Mouse (Mus musculus) R1 (cell line): ENCODE data around the gene Kansl1.

ENCODE experiments used
- DNase-seq: peaks from one replicate; pipeline ENCODE4 v3.0.0-alpha.2; 2018; ENCODE audit warnings: low read depth, low spot score

Kansl1 gene

DNA sequence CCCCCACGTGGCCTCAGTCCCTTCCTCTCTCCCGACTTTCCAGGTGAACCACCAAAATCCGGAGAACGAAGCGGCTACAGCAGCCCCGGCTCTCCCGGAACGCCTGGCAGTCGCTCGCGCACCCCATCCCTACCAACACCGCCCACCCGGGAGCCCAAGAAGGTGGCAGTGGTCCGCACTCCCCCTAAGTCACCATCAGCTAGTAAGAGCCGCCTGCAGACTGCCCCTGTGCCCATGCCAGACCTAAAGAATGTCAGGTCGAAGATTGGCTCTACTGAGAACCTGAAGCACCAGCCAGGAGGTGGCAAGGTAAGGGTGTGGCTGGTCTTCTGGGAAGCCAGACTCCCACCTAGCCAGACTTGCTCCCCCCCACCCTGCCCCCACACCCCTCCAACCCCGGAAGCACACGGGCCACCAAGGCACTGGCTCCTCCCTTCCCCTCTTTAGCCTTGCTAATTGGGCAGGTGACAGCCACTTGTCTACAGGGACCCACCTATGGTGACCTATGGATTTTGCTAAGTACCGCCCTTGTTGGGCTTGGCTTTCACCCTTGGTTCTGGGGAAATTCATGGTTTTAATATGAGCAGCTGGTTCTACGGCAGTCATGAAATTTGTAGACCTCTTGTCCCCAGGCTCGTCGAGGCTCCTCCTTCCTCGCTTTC is 158.3 kb downstream of the Kansl1 start:
- DNase-seq = no peak

DNA sequence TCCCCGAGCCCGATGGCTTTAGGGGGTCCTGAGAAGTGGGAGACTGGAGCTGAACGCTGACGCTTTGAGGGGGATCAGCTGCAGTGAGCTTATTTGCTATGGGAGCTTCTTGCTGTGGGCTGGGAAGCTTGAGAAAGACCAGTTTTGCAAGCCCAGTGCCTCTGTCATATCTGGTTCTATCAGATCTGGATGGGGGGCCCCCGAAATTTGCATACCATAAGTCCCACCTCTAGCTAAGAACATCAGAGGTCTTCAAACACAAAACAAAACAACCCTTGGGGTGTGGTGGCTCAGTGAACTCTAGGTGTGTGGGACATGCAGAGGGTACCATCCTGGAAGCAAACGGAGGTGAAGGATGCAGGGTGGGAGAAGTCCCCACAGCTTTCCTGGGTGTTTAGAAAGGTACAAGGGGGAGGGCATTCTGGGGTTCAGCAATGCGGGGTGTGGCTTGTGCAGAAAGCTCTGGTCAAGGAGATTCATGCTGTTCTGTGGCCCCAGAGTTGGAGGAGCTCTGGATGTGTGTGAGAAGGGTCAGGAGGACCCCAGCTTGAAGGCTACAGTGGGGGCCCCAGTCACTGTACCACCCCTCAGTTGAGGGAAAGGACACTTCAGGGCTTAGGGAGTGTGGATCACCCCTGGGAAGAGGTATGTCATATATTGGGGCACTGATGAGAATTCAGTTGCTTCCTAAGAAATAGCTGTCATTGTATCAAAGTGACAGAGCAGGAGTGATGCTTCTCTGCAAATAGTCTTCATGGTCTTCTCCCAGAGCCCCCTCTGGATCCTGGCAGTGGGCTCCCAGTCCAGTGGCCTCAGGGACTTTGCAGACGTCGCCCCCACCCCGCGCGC is 159.1 kb downstream of the Kansl1 start:
- DNase-seq = no peak

GRCm38 (mm10) chr11:104307136-104307535 is 161.5 kb downstream of the Kansl1 start:
- no peak for DNase-seq

DNA sequence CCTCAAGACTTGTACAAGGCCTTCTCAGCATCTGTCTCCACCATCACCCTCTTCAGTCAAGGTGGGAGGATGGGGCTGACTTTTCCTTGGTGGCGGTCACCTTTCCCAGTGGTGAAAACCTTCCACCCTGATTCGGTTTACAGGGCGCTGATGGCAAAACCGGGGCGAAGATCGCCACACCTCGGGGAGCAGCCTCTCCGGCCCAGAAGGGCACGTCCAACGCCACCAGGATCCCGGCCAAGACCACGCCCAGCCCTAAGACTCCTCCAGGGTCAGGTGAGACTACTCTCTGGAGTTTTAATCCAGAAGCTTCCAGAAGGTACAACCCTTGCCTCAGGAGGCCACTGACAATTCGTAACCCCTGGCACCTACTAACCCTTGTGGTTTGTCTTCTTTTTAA is 162.2 kb downstream of the Kansl1 start:
- no peak for DNase-seq

DNA sequence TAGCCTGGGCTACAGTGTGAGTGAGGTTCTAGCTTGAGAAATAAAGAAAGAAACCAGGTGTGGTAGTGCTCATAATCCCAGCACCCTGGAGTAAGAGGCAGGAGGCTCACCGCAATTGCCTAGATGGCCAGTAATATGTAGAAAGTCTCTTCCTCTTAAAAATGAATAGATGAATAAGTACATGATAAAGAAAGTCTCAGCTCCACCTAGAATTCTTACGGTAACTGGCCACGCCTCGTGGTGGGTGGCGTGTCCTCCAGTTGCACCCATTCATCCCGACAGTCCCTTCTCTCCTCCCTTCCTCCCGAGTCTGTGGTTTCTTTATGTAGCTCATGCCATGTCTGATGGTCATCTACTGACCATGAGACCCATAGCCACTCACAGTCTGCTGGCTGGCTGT is 162.9 kb downstream of the Kansl1 start:
- peak; percentile 82 for DNase-seq

DNA sequence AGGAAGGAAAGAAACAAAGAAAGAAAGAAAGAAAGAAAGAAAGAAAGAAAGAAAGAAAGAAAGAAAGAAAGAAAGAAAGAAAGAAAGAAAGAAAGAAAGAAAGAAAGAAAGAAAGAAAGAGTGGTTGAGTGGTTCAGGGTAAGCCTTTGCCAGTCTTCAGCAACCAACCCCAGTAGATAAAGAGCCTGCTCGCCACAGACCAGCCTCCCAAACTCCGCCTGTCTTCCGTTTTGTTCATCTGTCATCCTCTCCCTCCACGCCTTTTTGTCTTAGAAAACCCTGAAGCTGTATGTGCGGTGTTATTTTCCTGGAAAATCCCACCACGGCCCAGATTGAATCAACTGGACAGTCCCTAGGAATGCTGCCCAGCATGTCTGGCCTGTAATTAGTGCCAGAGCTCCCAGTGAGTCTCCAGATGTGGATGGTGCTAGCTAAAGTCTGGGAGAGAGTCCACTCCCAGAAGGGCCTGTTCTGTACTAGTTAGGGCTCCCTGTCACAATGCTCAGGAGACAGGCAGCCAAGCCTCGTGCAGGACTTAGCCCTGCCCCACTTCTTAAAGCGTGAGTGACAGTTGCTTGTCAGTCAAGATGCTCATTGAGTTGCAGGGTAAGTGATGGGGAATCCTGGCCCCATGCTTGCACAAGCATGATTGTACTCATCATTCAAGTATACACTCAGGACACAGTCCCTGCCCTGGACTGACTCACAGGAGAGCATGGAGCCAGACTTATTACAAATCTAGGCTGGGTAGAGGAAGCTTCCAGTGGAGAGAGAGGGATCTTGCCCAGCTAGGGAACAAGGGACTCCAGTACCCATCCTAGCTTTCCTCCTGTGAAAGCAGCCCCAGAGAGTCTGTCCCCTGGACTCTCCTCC is 165.3 kb downstream of the Kansl1 start:
- no peak for DNase-seq

- DNase-seq = peak; percentile 53
Observed at GRCm38 (mm10) chr11:104302628-104303027, 166.0 kb downstream of the Kansl1 start.

DNA sequence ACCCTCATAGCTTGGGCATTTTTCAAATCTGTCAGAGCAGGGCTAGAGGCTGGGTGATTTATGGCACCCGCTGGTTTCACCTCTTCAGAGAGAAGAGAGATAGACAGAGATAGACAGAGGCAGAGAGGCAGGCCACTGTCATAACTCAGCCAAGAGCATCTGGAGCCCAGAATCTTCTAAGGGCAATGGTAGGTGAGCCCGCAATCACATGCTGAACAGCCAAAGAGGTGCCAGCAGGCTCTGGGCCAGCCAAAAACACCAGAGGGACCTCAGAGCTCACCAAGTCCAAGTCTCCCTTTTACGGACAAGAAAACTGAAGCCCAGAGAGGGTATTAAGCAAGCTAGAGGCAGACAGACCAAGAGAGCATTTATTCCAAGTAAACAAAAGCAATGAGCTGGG is 171.0 kb downstream of the Kansl1 start:
- DNase-seq = no peak

DNA sequence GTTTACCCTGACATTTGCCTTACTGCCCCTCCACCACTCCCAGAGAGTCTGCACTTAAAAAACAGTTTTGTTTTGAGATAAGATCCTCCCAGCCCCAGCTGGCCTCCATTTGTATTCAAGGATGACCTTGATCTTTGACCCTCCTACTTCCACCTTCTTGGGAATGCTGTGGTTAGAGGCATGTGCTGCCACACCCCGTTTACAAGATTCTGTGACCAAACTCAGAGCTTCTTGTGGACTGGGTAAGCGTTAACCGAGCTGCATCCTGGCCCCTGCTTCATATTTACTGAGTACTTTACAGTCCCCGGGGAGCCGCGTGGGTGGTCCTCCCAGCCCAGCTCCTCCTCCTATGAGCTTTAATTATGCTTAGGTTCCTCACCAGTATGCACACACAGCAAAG is 173.0 kb downstream of the Kansl1 start:
- DNase-seq = peak; percentile 100

DNA sequence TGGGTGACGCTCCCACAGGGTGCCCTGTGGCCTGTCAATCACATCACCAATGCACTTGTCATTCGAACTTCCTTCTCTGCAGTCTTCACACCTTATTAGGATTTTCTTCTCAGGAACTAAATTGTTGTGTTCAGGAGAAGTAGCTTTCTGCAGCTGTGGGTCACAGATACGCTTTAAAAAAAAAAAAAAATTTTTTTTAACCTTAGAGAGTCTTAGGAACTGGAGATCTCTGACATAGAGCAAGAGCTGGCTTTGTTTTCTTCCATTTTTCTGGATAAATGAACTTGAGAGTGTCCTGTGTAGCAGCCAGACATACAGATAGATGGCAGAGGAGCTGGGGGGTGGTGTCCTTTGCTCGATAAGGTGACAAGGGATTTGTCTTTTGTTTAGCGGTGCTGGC is 173.5 kb downstream of the Kansl1 start:
- DNase-seq = peak; percentile 38

- peak; percentile 65 for DNase-seq
Observed at GRCm38 (mm10) chr11:104293241-104293640, 175.4 kb downstream of the Kansl1 start.

GRCm38 (mm10) chr11:104292443-104293220 is 176.0 kb downstream of the Kansl1 start:
- DNase-seq = peak; percentile 57

GRCm38 (mm10) chr11:104289199-104290031 is 179.2 kb downstream of the Kansl1 start:
- peak; percentile 100 for DNase-seq

- DNase-seq = no peak
Observed at GRCm38 (mm10) chr11:104288835-104289198, 179.8 kb downstream of the Kansl1 start.

GRCm38 (mm10) chr11:104287113-104287512 is 181.5 kb downstream of the Kansl1 start:
- peak; percentile 86 for DNase-seq
